Mouse (Mus musculus) liver, embryonic 16.5 days (tissue): ENCODE results near the gene Wnt6. TPM values are rescaled to one million over a fixed set of nuclear protein-coding genes. Genes with fewer than 3 reads are reported as not detected.
"Not testable (repeated sequence)": the region's sequence is repeated elsewhere in the genome, so short reads cannot be mapped to it uniquely, and the experiment has no call there.

Source experiments
- ATAC-seq: fragments of 200-750 bp; cut with Nextera tagmentation; 2 replicates; pipeline ENCODE4 v1.8.0; 2017; ENCODE audit warnings: low read depth, mild to moderate bottlenecking, moderate number of reproducible peaks, moderate library complexity
- H3K27ac ChIP-seq: fragments of 300-500 bp; sonication (generic); 2 replicates; pipeline ENCODE4 v1.5.1; 2014; ENCODE audit warnings: mild to moderate bottlenecking, low read length
- H3K27me3 ChIP-seq: fragments of 300-500 bp; sonication (generic); 2 replicates; pipeline ENCODE4 v1.6.1; 2014; ENCODE audit warnings: low read depth, low read length, mixed read lengths; ENCODE audit not compliant: control insufficient read depth, insufficient read depth
- H3K36me3 ChIP-seq: fragments of 300-500 bp; sonication (generic); 2 replicates; pipeline ENCODE4 v1.6.1; 2014; ENCODE audit warnings: mild to moderate bottlenecking; ENCODE audit not compliant: control insufficient read depth, insufficient read depth
- H3K4me1 ChIP-seq: fragments of 300-500 bp; sonication (generic); 2 replicates; pipeline ENCODE4 v1.6.1; 2014; ENCODE audit warnings: low read depth, low read length, mixed read lengths; ENCODE audit not compliant: control insufficient read depth
- H3K4me2 ChIP-seq: fragments of 300-500 bp; sonication (generic); 2 replicates; pipeline ENCODE4 v1.6.1; 2014; ENCODE audit warnings: low read depth, low read length, mixed read lengths
- H3K4me3 ChIP-seq: fragments of 300-500 bp; sonication (generic); 2 replicates; pipeline ENCODE4 v1.5.1; 2014; ENCODE audit warnings: low read depth, mild to moderate bottlenecking, low read length
- H3K9ac ChIP-seq: fragments of 300-500 bp; sonication (generic); 2 replicates; pipeline ENCODE4 v1.6.1; 2014; ENCODE audit warnings: low read depth, low read length
- H3K9me3 ChIP-seq: fragments of 300-500 bp; sonication (generic); replicated peaks from 2 replicates; pipeline ENCODE4 v1.6.1; 2016; ENCODE audit warnings: low read length; ENCODE audit not compliant: control insufficient read depth
- WGBS: fragments of 180-500 bp; shearing (Covaris S2); extraction: QIAGEN DNeasy Blood & Tissue Kit; methylation state at CpG from one replicate; pipeline ENCODE4 v1.1.7; 2014; ENCODE audit not compliant: insufficient replicate concordance; 5-methylcytosine and 5-hydroxymethylcytosine counted together
- polyA plus RNA-seq: library from polyadenylated mRNA; unstranded; fragments of >200 nt; fragmentation: Nextera tagmentation; extraction: Ambion mirVana; gene quantifications from 2 replicates; pipeline ENCODE4 v1.2.1, GENCODE M21; 2015

Gene Wnt6
- polyA plus RNA-seq, 1 experiment from 2014 or later = 0.11 TPM

GRCm38 (mm10) chr1:74806360-74807311 is 34.9 kb downstream of the Wnt6 start:
- Histone ChIP-seq H3K27me3 (peaks cover 76% of the 10 kb centered on the region), H3K36me3 (no peaks in the 10 kb centered on the region), H3K4me1 (peaks cover 3% of the 10 kb centered on the region; the same call in 1 of the 2 replicates), H3K27ac (no peak overlapping the region), H3K9me3 (no peaks in the 10 kb centered on the region), H3K4me3 (no peak overlapping the region), H3K9ac (no peak overlapping the region), H3K4me2 (no peak overlapping the region)
- no peak for ATAC-seq
- 2% methylated on average over 38 of the region's 38 CpGs for WGBS

DNA sequence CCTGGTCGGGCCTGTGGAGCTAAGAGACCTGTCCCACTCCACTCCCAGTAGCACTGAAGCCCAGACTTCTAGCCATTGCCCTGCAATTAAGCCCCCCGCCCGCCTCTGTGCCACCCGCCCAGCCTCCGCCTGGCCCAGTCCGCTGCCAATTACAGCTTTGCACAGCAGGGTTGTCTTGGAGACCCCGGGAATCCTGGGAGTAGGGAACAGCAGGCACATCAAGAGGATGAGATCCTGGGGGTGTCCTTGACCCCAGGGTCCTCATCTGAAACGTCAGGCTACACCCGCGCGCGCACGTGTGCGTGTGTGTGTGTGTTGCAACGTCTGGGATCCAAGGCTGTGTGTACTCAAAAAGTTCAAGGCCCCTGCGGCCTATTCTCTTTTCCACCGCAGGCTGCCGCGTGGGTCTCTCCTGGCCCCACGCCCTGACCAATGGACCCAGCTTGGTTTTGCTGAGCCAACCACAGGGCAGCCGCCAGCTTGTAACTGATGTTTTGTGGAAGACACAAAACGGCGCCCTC is 35.9 kb downstream of the Wnt6 start:
- no peaks in the 10 kb centered on the region for H3K36me3 ChIP-seq
- H3K4me1 ChIP-seq = peaks cover 3% of the 10 kb centered on the region; the same call in 1 of the 2 replicates
- no peak overlapping the region for H3K4me2 ChIP-seq
- no peak for ATAC-seq
- no peak overlapping the region for H3K9ac ChIP-seq
- no peak overlapping the region for H3K27ac ChIP-seq
- H3K9me3 ChIP-seq = no peaks in the 10 kb centered on the region
- no peak overlapping the region for H3K4me3 ChIP-seq
- H3K27me3 ChIP-seq = peaks cover 66% of the 10 kb centered on the region
- 7% methylated on average over 23 of the region's 23 CpGs for WGBS

GRCm38 (mm10) chr1:74808078-74808477 is 36.4 kb downstream of the Wnt6 start:
- Histone ChIP-seq H3K4me2 (no peak overlapping the region), H3K4me3 (no peak overlapping the region), H3K4me1 (peaks cover 3% of the 10 kb centered on the region; the same call in 1 of the 2 replicates), H3K36me3 (no peaks in the 10 kb centered on the region), H3K27me3 (peaks cover 61% of the 10 kb centered on the region), H3K9ac (no peak overlapping the region), H3K9me3 (no peaks in the 10 kb centered on the region), H3K27ac (no peak overlapping the region)
- under 1% methylated on average over 16 of the region's 16 CpGs for WGBS
- ATAC-seq = no peak

DNA sequence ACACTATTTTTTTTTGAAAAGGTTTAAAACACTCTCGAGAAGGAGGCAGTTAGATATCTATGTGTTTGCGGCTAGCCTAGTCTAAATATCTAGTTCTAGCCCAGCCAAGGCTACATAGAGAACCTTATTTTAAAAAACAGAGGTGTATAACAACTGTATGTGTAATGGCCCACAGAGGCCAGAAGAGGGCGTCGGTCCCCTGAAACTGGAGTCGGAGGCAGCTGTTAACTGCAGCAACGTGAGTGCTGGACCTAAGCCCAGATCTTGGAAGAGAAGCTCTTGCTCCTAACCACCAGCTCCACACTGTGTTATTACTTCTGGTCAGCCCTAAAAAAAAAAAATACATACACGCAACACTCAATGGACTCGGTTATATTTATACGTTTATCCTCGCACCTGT is 37.3 kb downstream of the Wnt6 start:
- 50% methylated on average over 10 of the region's 10 CpGs for WGBS
- ATAC-seq = no peak
- Histone ChIP-seq H3K4me2 (no peak overlapping the region), H3K4me1 (peaks cover 3% of the 10 kb centered on the region; the same call in 1 of the 2 replicates), H3K9me3 (no peaks in the 10 kb centered on the region), H3K4me3 (no peak overlapping the region), H3K36me3 (no peaks in the 10 kb centered on the region), H3K27ac (no peak overlapping the region), H3K27me3 (peaks cover 52% of the 10 kb centered on the region), H3K9ac (no peak overlapping the region)

DNA sequence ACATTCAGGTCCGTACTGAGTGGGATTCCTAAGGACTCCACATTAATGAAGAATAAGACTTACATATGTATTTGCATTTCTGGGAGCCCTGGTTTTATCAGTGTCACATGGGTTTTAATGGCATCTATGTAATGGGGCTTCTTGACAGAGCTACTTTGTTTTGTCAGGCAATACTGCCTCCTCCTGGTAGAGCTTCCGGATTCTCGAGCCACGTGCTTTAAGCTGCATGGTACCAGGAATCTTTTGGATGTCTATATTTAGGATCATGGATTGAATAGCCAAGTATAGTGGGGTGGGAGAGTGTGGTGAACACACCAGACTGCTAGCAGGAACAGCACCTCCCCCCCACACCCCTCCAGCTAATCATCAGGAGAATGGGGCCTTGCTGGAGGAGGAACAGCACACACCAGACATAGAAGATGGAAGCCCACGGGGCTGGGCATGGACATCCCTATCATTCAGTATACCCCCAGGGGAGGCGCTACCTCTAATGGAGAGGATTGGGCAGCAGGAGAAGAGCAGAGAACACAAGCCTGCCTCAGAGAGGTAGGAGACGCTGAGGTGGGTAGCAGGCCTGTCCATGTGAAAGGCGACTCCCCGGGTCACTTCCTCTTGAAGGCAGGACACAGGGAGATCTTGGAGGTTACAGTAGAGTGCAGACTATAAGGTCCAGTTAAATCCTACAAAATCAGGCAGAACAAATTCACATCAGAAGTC is 43.4 kb downstream of the Wnt6 start:
- Histone ChIP-seq H3K4me1 (no peaks in the 10 kb centered on the region; the same call in 1 of the 2 replicates), H3K9me3 (no peaks in the 10 kb centered on the region), H3K4me3 (no peak overlapping the region), H3K27ac (no peak overlapping the region), H3K36me3 (no peaks in the 10 kb centered on the region), H3K27me3 (no peaks in the 10 kb centered on the region; the same call in 1 of the 2 replicates), H3K9ac (no peak overlapping the region), H3K4me2 (no peak overlapping the region)
- 59% methylated on average over 9 of the region's 9 CpGs for WGBS
- ATAC-seq = no peak

GRCm38 (mm10) chr1:74815965-74816364 is 44.3 kb downstream of the Wnt6 start:
- H3K27me3 ChIP-seq, ATAC-seq, H3K4me1 ChIP-seq, H3K9ac ChIP-seq, H3K4me3 ChIP-seq, H3K36me3 ChIP-seq, H3K9me3 ChIP-seq, H3K27ac ChIP-seq, H3K4me2 ChIP-seq: not testable (repeated sequence)
- 64% methylated on average over 6 of the region's 6 CpGs for WGBS

DNA sequence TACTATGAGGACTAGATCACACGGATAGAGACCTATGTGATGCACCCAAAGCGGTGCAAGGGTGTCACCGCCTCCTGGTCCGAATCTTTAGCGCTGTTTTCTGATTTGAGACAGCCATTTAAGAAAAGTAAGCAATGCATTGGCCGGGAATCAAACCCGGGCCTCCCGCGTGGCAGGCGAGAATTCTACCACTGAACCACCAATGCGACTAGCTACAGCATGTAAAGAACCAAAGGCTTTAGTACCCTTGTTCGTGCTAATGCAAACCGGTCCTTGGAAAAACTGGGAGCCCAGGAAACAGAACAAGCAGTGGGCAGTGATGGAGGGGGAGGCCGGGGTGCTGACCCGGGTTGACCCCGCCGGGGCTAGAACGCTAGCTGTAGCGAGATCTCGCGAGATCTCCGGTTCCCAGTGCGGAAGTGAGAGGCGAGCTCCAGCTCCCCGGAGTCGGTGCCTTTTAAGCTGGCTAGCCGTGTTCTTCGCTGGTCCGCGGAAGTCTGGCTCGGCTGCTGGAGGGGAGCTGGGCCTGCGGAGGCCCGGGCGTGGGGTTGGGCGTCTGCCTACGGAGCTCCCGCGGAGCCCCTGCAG is 45.0 kb downstream of the Wnt6 start:
- peak; percentile 90 for ATAC-seq
- no peaks in the 10 kb centered on the region for H3K36me3 ChIP-seq
- 7% methylated on average over 38 of the region's 38 CpGs for WGBS
- H3K4me1 ChIP-seq = no peaks in the 10 kb centered on the region; the same call in 1 of the 2 replicates
- H3K4me2 ChIP-seq = peak overlapping the region; percentile 68
- no peaks in the 10 kb centered on the region; the same call in 1 of the 2 replicates for H3K27me3 ChIP-seq
- H3K9me3 ChIP-seq = no peaks in the 10 kb centered on the region
- peak overlapping the region; percentile 72 for H3K4me3 ChIP-seq
- H3K9ac ChIP-seq = peak overlapping the region; percentile 74
- H3K27ac ChIP-seq = peak overlapping the region; percentile 74

- 15% methylated on average over 14 of the region's 14 CpGs for WGBS
- ATAC-seq = no peak
- peak overlapping the region; percentile 74 for H3K27ac ChIP-seq
These were observed 45.5 kb downstream of the Wnt6 start for GRCm38 (mm10) chr1:74817219-74817618.

More at GRCm38 (mm10) chr1:74817219-74817618, 45.5 kb downstream of the Wnt6 start:
- Histone ChIP-seq H3K4me1 (no peaks in the 10 kb centered on the region; the same call in 1 of the 2 replicates), H3K9ac (peak overlapping the region; percentile 74), H3K36me3 (no peaks in the 10 kb centered on the region), H3K4me2 (peak overlapping the region; percentile 68), H3K27me3 (no peaks in the 10 kb centered on the region; the same call in 1 of the 2 replicates), H3K4me3 (peak overlapping the region; percentile 72), H3K9me3 (no peaks in the 10 kb centered on the region)
